Mouse (Mus musculus) telencephalon, adult 2 months (tissue): ENCODE measurements around the gene Ptcd1.
"Not testable (repeated sequence)": the region's sequence is repeated elsewhere in the genome, so short reads cannot be mapped to it uniquely, and the experiment has no call there.

ENCODE experiments used
- DNase-seq: peaks from one replicate; pipeline ENCODE4 v3.0.0-alpha.2; 2011; ENCODE audit warnings: low read depth, low spot score

Gene Ptcd1

DNA sequence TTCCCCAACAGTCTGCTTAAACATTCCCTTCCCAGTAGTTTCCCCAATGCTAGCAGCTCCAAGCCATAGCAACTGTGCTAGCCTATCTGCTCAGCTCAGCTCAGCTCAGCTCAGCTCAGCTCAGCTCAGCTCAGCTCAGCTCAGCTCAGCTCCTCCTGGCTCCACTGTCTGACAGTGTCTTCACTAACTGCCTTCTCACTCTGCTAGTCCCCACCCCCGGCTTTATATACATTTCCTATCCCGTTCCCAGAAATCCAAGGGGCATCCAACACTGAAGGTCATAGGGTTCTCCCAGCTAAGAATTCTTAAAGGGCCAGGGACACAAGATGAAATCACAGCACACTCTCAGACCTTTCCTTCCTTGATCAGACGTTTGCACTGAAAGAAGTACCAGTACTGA, 2.2 kb downstream of the Ptcd1 start:
- DNase-seq: no peak

DNA sequence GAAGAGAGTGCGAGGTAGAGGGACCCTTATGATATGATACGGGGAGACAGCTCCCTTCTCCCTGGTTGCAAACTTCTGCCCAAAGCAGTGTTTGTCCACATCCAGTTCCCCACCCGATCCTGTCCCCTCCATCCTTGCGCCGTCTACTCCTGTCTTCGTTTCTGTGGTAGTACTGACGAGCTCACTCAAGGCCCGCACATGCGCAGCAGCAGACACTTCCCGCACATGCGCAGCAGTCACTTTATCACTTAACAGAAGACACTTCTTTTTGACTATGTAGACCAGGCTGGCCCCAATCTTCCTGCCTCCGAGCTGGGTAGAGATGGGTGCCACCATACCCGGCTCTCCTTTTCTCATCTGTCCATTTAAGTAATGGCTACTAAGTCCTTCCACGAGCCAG, 5.5 kb downstream of the Ptcd1 start:
- no peak for DNase-seq

DNA sequence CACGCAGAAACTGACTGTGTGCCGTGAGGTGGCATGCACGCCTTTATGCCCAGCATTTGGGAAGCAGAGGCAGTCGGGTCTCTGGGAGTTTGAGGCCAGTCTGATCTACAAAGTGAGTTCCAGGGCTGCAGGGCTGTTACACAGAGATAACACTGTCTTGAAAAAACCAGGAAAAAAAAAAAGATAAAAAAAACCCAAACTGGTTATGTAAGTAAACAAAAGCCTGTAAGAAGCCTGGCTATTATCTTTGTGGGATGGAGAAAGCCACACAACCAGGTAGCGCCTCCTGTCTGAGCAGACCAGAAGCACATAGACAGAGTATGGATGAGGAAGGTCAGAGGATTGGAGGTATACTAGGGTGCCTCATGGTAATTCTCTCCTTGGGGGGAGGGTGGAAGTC, 14.2 kb downstream of the Ptcd1 start:
- DNase-seq: no peak

DNA sequence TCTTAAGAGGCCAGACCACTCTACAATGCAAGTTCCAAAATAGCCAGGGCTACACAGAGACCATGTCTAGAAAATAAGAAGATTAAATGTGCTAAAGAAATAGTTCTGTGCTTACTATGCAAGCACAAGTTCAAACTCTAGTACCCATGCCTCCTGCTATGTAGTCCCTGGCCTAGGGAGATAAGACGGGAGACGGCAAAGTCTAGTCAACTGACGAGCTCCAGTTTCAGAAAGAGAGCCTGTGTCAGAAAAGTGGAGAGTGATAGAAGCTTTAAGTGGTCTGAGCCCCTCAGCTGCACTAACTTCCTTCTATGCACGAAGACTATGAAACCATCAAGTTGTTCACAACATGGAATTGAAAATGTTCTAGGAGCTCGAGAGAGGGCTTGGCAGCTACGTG, 17.6 kb downstream of the Ptcd1 start:
- no peak for DNase-seq

DNA sequence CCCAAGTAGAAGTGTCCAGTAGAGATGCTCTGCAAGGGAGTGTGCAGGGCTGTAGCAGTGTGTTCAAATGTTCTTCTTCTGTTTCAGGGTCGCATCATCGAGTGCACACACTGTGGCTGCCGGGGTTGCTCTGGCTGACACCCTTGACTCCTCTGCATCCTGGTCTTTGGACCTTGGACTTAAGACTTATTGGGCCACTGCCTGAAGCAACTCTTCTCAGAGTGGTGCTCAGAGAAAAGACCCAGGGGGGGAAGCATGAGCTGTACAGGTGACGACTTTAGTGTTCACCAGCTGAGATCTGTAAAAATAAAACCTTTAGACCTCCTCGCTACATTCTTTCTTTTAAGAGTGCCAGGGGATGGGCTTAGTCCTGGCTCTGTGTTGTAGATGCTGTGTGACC, 19.2 kb downstream of the Ptcd1 start:
- no peak for DNase-seq

DNA sequence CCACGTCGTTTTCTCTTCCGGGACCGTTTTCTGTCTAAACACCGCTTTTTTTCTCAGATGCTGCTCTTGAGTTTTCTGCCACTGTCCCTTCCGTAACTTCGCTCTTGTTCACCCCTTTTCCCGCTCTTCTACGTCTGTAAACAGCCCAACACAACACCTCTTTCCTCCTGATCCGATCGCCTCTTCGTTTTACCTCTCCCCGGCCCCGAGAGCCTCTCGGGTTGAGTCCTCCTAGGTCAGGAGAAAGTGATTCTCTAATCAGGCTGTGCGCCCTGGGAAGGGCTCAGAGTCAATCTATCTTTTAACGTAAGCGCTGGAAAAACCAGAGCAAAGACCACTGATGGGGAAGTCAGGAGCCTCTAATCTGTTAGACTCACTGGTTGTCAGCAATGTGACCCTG, 26.3 kb downstream of the Ptcd1 start:
- no peak for DNase-seq

DNA sequence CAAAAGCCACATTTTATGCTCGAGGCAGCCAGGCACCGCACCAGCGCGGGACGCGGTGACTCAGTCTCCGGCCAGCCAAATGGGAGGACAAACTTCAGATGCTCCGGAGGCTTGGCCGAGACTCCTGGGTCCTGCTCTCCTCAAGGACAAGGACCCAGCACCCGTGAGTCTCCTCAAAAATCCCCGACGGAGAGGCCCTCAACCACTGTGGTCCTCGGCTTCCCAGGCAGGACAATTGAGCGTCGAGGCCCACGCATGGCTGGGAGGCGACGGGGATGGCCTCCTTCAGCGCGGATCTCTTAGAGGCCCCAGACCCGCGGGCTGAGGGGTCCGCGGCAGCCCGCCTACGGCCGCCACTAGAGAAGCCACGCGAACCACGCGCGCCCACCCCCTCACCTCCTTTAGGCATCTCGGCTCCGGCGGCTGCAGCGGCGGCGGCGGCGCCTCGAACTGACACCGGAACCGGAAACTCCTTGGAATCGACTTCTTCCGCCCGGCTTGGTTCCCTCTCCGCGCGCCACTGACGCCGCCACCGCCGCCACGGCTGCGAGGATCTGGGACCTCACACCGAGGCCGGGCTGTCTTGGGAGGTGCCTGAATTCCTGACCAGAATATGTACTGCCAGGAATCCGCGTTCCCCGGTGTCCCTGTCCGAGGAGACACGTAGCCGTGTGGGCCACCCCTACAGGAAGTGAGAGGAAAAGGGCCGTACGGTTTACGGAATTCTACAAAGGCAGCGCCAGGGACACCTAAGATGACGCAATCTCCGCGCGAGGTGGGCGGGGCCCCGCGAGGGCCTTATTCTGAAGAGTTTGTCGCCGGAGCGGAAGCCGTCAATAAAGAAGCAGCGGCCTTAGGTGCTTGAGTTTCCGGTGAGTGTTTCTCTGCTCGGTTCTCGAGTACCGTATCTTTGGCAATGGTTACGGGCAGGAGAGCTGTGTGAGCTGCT, 27.1 kb downstream of the Ptcd1 start, which contains the start of the genes Pdap1 and Bud31:
TSS of gene Pdap1 (minus strand) at position 668 of the 949 bp plus-strand sequence.
TSS of gene Bud31 (plus strand) at position 792 of the 949 bp plus-strand sequence.
- DNase-seq: peak; percentile 87

DNA sequence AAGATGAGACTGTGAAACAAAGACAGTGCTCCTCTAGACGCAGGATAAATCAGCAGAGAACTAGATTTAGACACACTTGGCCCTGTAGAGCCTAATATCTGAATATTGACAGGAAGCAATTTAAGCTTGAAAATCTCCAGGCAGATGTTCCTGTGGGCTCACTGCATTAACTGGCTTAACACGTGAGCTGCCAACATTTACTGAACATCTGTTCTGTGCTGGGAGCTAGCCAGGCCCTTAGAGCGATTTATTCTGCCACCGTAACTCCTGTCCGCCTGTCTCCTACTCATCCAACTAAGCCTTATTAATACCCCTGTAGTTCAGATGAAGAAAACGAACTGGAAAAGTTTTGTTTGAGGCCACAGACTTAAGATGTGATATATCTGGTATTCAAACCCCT, 28.1 kb downstream of the Ptcd1 start:
- no peak for DNase-seq

DNA sequence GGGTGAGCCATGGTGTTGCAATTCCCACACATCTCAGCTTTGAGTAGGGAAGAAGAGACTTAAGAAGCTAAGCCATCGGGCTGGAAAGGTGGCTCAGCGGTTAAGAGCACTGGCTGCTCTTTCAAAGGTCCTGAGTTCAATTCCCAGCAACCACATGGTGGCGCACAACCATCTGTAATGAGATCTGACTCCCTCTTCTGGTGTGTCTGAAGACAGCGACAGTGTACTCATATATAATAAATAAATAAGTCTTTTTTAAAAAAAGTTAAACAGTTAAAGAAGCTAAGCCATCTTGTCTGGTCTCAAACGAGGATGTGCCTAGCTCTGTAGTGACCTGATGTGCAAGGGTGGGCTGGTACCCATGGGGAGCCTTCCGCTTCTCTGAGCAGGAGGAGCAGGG, 33.6 kb downstream of the Ptcd1 start:
- not testable (repeated sequence) for DNase-seq

DNA sequence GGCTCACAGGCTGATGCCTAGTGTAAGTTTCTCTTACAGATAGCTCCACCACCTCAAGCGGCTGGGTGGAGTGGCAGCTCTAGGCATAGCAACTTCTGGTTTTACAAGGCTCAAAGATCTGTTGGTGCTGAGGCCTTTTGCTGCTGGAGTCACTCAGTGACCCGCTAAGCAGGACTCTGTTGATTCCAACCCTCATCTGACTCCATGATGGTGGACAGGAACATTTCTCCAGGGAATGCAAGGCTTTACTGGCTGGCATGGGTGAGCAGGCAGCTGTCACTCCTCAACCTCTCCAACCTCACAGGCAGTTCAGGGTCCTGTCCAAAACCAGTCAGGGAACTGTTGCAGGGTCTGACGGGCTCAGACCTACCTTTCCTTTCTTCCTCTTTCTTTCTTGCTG, 35.9 kb downstream of the Ptcd1 start:
- no peak for DNase-seq

DNA sequence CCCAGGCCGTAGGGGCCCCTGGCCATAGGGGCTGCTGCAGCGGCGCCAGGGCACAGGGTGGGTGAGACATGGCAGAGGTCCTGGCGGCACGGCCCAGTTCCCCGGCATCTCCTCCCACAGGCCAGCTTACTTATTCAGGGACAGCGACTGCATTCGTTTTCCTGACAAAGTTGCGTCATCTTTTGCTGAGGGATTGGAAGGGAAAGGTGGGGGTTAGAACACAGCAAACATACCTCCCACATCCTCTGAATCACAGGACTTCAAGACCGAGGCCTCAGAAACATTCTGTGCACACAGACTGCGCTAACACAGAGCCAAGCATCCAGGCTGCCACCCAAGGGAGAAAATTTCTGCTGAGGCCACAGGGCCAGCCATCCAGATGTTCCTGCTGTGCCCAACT, 36.7 kb downstream of the Ptcd1 start:
- peak; percentile 94 for DNase-seq

DNA sequence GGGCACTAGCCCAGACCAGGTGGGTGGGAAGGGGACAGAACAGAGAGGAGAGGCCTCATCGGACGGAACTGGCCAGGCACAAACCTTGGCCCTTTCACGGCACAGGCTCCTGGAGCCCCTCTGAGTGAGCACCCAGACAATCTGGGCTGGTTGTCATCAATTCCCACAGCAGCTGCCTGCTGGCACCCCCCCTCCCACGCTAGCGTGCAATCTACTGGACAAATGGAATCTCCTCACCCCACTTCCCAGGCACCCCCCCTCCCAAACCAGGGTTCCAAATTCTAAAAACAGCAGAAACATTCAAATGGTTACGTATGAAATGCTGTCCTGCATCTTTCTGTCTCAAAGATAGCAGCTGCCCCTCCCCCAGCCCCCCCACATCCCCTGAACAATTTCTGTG, 37.1 kb downstream of the Ptcd1 start:
- DNase-seq: not testable (repeated sequence)

DNA sequence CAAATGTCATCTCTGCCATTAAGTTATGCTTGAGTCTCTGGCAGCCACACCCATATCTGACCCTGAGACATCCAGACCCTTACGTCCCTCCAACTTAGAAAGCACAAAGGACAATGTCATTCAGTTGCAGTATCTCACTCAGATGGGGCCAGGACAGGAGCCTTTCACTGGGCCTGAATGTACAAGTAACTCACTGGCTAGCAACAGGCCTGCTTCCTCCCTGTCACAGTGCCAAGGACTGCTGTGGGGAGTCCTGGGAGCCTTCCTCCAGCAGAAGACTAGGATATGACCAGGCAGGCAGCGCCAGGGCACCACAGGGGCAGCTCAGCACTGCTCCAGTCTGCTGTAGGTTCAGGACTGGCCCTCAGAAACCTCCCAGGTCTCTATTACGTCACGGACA, 37.8 kb downstream of the Ptcd1 start:
- no peak for DNase-seq

DNA sequence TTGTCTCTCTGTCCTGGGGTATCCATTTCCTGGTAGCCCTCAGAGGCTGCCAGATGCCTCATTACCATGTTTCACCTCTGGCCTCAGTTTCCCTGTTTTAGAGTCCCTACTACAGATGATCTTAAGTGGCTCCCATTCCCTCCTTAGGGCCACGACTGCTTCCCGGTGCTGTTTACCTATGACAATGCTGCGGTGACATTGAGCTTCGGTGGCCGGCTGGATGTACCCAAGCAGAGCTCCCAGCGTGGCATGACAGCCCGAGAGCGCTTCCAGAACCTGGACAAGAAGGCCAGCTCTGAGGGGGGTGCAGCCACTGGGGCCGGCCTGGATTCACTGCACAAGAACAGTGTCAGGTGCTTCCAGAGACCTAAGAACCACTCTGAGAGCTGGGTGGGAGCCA, 40.3 kb downstream of the Ptcd1 start:
- DNase-seq: no peak

DNA sequence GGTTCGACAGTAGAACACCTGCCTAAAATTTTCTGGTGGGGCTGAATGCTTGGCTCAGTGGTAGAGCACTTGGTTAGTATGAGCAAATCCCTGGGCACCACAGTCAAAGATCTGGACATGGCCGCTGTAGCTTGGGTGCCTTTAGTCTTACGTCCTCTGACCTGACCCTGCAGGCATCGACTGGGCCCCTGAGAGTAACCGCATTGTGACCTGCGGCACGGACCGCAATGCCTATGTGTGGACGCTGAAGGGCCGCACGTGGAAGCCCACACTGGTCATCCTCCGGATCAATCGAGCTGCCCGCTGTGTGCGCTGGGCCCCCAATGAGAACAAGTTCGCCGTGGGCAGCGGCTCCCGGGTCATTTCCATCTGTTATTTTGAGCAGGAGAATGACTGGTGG, 43.5 kb downstream of the Ptcd1 start:
- no peak for DNase-seq

DNA sequence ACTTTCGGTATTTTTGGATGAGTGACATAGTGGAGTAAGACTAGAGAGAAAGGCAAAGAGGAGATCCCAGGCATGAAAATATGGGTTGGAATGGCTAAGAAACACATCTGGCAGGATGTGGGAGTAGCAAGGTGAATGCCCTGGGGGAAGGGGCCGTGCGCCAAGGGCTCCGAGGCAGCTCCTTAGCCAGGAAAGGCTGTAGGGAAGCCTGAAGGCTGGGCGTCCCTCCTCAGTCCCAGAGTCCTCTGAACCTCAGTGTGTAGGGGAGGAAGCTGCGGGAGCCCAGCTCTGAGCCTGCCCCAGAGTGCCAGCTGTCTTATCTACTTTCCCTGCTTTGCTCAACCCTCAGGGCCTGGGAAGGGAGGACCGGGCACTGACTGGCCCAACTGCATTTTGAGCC, 46.0 kb downstream of the Ptcd1 start:
- no peak for DNase-seq

DNA sequence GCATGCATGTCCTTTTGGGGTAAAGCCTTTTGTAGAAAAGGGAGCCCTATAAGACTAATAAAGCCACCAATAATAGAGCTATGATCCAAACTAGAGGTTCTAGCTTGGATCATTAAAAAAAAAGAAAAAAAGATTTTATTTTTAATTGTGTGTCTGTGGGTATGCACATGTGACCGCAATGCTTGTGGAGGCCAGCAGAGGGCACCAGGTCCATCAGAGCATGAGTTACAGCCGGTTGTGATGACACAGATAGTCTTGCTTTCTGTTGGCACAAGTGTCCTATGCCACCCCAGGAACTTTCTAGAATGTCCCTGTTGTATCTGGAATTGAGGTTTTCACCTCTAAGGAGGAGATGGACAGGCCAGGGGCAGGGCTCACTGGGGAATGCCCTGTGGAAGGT, 47.5 kb downstream of the Ptcd1 start:
- DNase-seq: no peak

DNA sequence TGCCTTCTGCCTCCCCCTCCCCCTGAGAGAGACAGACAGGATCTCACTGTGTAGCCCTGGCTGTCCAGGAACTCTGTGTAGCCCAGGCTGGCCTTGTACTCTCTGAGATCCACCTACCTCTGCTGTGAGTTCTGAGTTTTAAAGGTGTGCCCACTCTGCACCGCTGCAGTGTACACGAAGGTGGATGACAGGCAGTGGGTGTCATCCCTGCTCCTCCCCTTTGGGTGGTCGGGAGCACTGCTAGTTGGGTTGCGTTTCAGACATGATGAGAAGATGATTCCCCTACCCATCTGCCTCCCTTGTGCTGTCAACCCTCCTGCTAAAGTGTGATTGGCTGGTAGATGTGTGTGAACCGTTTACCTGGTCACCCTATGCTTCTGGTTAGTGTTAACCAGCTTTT, 48.4 kb downstream of the Ptcd1 start:
- no peak for DNase-seq

DNA sequence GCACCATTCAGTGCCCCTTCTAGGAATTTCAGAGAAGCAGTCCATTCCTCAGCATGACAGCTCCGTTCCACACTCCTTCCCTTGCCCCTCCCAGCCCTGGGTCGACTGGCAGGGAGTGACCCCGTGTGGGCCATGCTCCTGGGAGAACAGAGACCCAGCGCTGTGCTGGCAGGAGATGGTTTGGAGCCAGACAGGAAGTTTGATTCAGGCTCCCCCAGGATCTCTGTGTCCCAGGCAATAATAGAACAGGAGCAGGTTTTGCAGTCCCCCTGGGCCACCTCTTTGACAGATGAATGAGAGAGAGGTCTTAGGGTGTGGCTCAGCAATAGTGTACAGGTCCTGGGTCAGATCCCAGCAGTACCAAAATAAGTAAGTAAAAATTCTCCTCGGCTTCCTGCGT, 48.9 kb downstream of the Ptcd1 start:
- no peak for DNase-seq

DNA sequence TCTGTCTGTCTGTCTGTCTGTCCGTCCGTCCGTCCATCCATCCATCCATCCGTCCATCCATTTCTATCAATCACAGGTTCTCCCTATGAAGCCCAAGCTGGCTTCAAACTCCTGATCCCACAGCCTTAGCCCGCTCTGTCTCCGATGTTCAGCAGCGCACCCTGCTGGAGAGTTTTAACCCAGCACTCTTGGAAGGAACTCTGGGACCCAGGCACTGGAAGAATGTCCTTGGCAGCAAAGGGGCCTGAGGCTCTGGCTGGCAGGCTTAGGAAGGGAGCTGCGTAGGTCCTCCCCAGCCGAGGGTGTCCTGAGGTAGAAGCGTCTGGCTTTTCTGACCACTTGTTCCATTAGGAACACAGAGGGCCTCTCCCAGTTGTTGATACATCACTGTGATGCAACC, 50.0 kb downstream of the Ptcd1 start:
- DNase-seq: no peak

DNA sequence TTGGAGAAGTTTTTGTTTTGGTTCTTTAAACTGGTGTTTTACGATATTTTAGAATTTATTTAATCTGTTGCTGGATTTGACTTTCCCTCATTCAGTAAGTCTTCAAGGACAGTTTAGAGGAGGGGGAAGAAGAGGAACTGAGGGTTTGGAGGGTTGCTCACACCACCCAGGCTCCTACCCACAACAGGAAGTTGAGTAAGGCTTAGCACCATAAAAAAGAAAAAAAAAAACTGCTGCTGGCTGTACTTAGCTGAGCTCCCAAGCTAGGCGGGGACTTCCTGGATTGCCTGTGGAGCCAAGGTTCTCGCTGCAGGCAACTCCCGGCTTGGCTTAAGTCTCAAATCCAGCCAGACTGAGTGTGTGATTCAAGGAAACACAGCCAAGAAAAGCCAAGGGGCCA, 50.6 kb downstream of the Ptcd1 start:
- peak; percentile 40 for DNase-seq

DNA sequence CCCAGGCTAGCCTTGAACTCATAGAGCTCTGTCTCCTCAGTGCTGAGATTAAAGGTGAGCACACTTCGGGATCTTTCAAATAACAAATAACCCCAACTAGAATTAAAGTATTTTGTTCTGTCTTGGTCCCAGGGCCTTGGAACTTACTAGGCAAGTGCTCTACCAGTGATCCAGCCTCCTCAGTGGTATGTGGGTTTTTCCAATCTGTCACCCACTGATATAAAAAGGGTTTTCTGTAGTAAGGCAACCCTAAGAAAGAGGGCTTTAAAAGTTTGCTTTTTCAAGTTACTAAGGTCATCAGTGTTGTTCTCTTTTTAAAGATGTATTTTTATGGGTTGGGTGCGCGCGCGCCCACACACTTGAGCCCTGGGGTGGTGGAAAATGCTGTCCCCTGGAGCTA, 51.2 kb downstream of the Ptcd1 start:
- DNase-seq: no peak

DNA sequence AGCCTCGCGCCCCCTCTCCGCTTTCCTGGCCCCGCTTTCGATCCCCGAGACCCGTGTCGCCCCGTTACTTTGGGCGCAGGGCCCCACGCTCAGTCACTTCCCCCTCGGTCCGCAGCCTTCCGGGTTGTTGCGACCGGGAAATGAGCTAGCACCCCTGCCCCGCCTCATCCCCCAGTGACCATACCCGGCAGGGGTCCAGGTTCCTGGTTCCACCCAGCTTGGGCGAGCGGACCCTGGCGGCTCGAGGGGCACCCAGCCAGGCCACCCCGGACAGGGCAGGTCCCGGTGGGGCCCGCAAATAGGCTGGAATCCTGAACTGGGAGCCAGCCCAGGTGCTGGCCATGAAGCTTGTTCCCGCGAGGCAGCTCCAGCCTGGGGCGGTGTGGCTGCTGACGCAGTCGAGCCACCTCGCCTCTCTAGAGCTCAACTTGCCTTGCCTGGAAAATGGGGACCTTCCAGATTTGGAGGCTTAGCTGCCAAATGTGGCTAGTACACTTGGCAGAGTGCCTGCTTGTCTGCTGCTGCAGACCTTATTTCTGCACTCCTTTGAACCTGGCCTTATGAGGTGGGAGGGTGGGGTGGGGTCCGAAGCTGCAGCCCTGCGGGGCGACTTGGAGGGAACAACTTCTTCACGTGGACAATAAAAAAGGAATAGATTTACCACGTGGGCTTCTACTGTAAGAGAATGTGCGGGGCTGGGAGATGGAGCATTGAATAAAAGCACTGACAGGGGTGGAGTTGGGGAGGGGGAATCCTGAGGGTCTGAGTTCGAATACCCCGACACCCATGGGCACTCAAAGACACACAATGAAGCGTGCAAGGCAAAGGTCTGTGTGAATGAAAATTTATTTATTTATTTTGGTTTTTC, 52.1 kb downstream of the Ptcd1 start:
- no peak for DNase-seq
